Mouse (Mus musculus): Measurements from ENCODE around the gene Fnbp4. TPM values are rescaled to one million over a fixed set of nuclear protein-coding genes. Genes with fewer than 3 reads are reported as not detected.

Gene Fnbp4
- 58.7 TPM for polyA plus RNA-seq (2014; fragmentation: Illumina TruSeq; extraction: RNeasy Lipid Tissue Mini Kit (QIAGEN cat#74804); ENCODE audit: low read depth, low replicate concordance)

GRCm38 (mm10) chr2:90745053-90745678, at the start of gene Fnbp4:
TSS of gene Fnbp4 (plus strand) at chr2:90745370.

DNA sequence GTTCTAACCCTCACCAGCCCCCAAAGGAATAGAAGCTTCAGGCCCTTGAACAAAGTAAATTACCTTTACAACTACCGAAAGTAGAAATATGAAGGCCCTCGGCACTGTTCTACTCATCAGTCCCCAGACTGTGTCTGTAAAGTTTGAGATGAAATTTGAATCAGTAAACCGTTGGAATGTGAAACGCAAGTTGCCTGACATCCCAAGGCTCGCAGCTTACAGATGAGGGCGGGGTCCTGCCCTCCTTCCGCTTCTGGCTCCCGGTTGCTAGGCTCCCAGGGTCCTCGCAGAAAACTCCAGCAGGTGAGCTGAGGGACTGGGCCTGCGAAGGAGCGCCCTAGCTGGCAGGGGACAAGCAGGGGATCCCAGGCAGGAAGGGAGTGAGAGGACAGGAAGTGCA, 37.3 kb downstream of the Fnbp4 start, which contains the start of gene Agbl2:
Agbl2 (plus strand) TSS at position 270 of the 400 bp plus-strand sequence.

Other genes starting within 250 kb of the Fnbp4 start
- 18.5 TPM for gene Ptprj, start 164.7 kb upstream of the Fnbp4 start, polyA plus RNA-seq (2014; fragmentation: Illumina TruSeq; extraction: RNeasy Lipid Tissue Mini Kit (QIAGEN cat#74804); ENCODE audit: low read depth, low replicate concordance)
- 9.6 TPM for gene Nup160, start 68.2 kb upstream of the Fnbp4 start, polyA plus RNA-seq (2014; fragmentation: Illumina TruSeq; extraction: RNeasy Lipid Tissue Mini Kit (QIAGEN cat#74804); ENCODE audit: low read depth, low replicate concordance)
- gene Agbl2, start 37.4 kb downstream of the Fnbp4 start, polyA plus RNA-seq (2014; fragmentation: Illumina TruSeq; extraction: RNeasy Lipid Tissue Mini Kit (QIAGEN cat#74804); ENCODE audit: low read depth, low replicate concordance) = 2.7 TPM
- gene Mtch2, start 101.8 kb downstream of the Fnbp4 start, polyA plus RNA-seq (2014; fragmentation: Illumina TruSeq; extraction: RNeasy Lipid Tissue Mini Kit (QIAGEN cat#74804); ENCODE audit: low read depth, low replicate concordance) = 140 TPM
- gene C1qtnf4, start 140.5 kb downstream of the Fnbp4 start, polyA plus RNA-seq (2014; fragmentation: Illumina TruSeq; extraction: RNeasy Lipid Tissue Mini Kit (QIAGEN cat#74804); ENCODE audit: low read depth, low replicate concordance) = 8.5 TPM
- gene Kbtbd4, start 159.4 kb downstream of the Fnbp4 start, polyA plus RNA-seq (2014; fragmentation: Illumina TruSeq; extraction: RNeasy Lipid Tissue Mini Kit (QIAGEN cat#74804); ENCODE audit: low read depth, low replicate concordance) = 15.2 TPM
- gene Ndufs3, start 159.5 kb downstream of the Fnbp4 start, polyA plus RNA-seq (2014; fragmentation: Illumina TruSeq; extraction: RNeasy Lipid Tissue Mini Kit (QIAGEN cat#74804); ENCODE audit: low read depth, low replicate concordance) = 156 TPM
- 47.5 TPM for gene Celf1, start 195.0 kb downstream of the Fnbp4 start, polyA plus RNA-seq (2014; fragmentation: Illumina TruSeq; extraction: RNeasy Lipid Tissue Mini Kit (QIAGEN cat#74804); ENCODE audit: low read depth, low replicate concordance)

Measured in adipose tissue, adult 10 weeks (tissue).